ENCODE assay signal across 16 mouse cellular contexts in genomic region chr16:88244658-88245057, GRCm38 (mm10). TPM values are rescaled to one million over a fixed set of nuclear protein-coding genes. Genes with fewer than 3 reads are reported as not detected.
DNase-seq lines count a peak whose midpoint lies in the region.
"Had no signal": no experiment of that assay in that cellular context is flagged by ENCODE, and none has a peak within 500 bp of the region (broad histone marks: within the 10 kb centered on the region; RNA-seq: fewer than 3 reads in every experiment).

No protein-coding gene starts in this region.

- DNase-seq in cerebellum, postnatal 25 days, result peak; percentile 7 to 26
- DNase-seq in cerebellum, adult 18-20 months, result no peak
- peak; percentile 10 for DNase-seq in layer of hippocampus, adult 11-12 months (ENCODE audit: low spot score)
- no peak for DNase-seq in layer of hippocampus, adult 9-10 months (ENCODE audit: low spot score)
- peak; percentile 42 to 53 for DNase-seq in right cerebral cortex, postnatal 10 days (ENCODE audit: low spot score in 2 of 2)
- DNase-seq in right cerebral cortex, adult 18-20 months, result no peak
- DNase-seq in layer of hippocampus, postnatal 36 days, result peak; percentile 7 to 11
- DNase-seq in gastrocnemius, adult 18-20 months (ENCODE audit: low spot score), result no peak
- DNase-seq: cerebellum, adult 11-12 months; heart, postnatal 10 days; kidney, postnatal 10 days; lung, postnatal 14 days; retina, postnatal 1 day; spleen, adult 18-20 months had no signal

RNA-seq across cellular contexts. Expression of gene Grik1, which starts 45.4 kb away (rescaled TPM):
- 10 to 100 TPM; 14.5 to 14.9 TPM for total RNA-seq in layer of hippocampus, postnatal 36 days (2021)
- not detected for total RNA-seq in gastrocnemius, adult 18-20 months (2021)
- total RNA-seq: adrenal gland, adult 18-20 months; megakaryocyte-erythroid progenitor cell, adult 5-6 weeks had no signal

Comparison
In these comparisons a context has a peak if more than half of its experiments do, and no peak if none do; other contexts are left out.
1. DNase-seq: peak in cerebellum, postnatal 25 days (2 of 2), layer of hippocampus, adult 11-12 months (single experiment), right cerebral cortex, postnatal 10 days (2 of 2) and layer of hippocampus, postnatal 36 days (2 of 2); none in cerebellum, adult 18-20 months (0 of 2), layer of hippocampus, adult 9-10 months (single experiment), right cerebral cortex, adult 18-20 months (single experiment) and gastrocnemius, adult 18-20 months (single experiment).
2. RNA of gene Grik1, which starts 45.4 kb away (total RNA-seq): 14.5 to 14.9 TPM in layer of hippocampus, postnatal 36 days; not detected in gastrocnemius, adult 18-20 months; every median in the first group is over 10 times any median in the second.